Mouse (Mus musculus) kidney, adult 2 months (tissue): ENCODE data around the gene Spata7. TPM values are rescaled to one million over a fixed set of nuclear protein-coding genes. Genes with fewer than 3 reads are reported as not detected.
"Not testable (repeated sequence)": the region's sequence is repeated elsewhere in the genome, so short reads cannot be mapped to it uniquely, and the experiment has no call there.

Experiments used
- DNase-seq: peaks from one replicate; pipeline ENCODE4 v3.0.0; 2021
- H3K27ac ChIP-seq: fragments of 200-500 bp; 2 replicates; pipeline ENCODE4 v1.5.1; 2012; ENCODE audit warnings: low read depth, low read length, control low read depth, inconsistent platforms; ENCODE audit not compliant: insufficient read depth
- H3K27me3 ChIP-seq: fragments of 200-500 bp; replicated peaks from 2 replicates; pipeline ENCODE4 v1.6.1; 2012; ENCODE audit warnings: mild to moderate bottlenecking, moderate library complexity, low read length, inconsistent platforms; ENCODE audit not compliant: control insufficient read depth, insufficient read depth
- H3K36me3 ChIP-seq: fragments of 200-500 bp; 2 replicates; pipeline ENCODE4 v1.6.1; 2012; ENCODE audit warnings: mild to moderate bottlenecking, moderate library complexity, low read length, inconsistent platforms; ENCODE audit not compliant: control insufficient read depth, insufficient read depth
- H3K4me1 ChIP-seq: fragments of 200-500 bp; 2 replicates; pipeline ENCODE4 v1.6.1; 2011; ENCODE audit warnings: low read length; ENCODE audit not compliant: control insufficient read depth, insufficient read depth
- H3K4me3 ChIP-seq: fragments of 200-500 bp; 2 replicates; pipeline ENCODE4 v1.5.1; 2011; ENCODE audit warnings: mild to moderate bottlenecking, low read depth, low read length, control low read depth; ENCODE audit not compliant: insufficient read depth
- CTCF ChIP-seq: fragments of 200-500 bp; conservative IDR thresholded peaks from 2 replicates; pipeline ENCODE4 v1.5.1; 2011; ENCODE audit warnings: low read depth, mild to moderate bottlenecking, control low read depth, low read length, moderate library complexity, mixed read lengths; ENCODE audit not compliant: insufficient read depth, insufficient read length
- POLR2A ChIP-seq: fragments of 200-500 bp; IDR thresholded peaks from one replicate; pipeline ENCODE4 v1.6.1; 2011; ENCODE audit warnings: low read depth, low read length, control low read depth
- WGBS: fragments of 180-500 bp; shearing (Covaris S2); methylation state at CpG from one replicate; pipeline ENCODE4 v1.1.7; 2018; 5-methylcytosine and 5-hydroxymethylcytosine counted together
- polyA plus RNA-seq: library from polyadenylated mRNA; depleted of rRNA; stranded (reverse); fragments of >200 nt; gene quantifications from 2 replicates; pipeline ENCODE4 v1.2.3, GENCODE M21; 2012

The Spata7 gene
- polyA plus RNA-seq, 1 experiment, result 3.2 TPM

GRCm38 (mm10) chr12:98606595-98607290 lies 21.2 kb upstream of the Spata7 start:
- WGBS, result 72% methylated on average over 5 of the region's 5 CpGs
- no peaks in the 10 kb centered on the region for H3K4me1 ChIP-seq
- no peak for TF ChIP-seq CTCF
- TF ChIP-seq POLR2A, result no peak

GRCm38 (mm10) chr12:98610341-98610740 lies 17.6 kb upstream of the Spata7 start:
- no peaks in the 10 kb centered on the region for H3K36me3 ChIP-seq
- H3K27me3 ChIP-seq, result no peaks in the 10 kb centered on the region; the same call in 1 of the 2 replicates
- no peaks in the 10 kb centered on the region for H3K4me1 ChIP-seq
- WGBS, result 73% methylated on average over 3 of the region's 3 CpGs
- DNase-seq, result no peak
- TF ChIP-seq CTCF, result no peak
- no peak for TF ChIP-seq POLR2A
- H3K27ac ChIP-seq, result no peak overlapping the region
- no peak overlapping the region for H3K4me3 ChIP-seq

More at GRCm38 (mm10) chr12:98606595-98607290, 21.2 kb upstream of the Spata7 start:
- DNase-seq, result no peak
- Histone ChIP-seq H3K27me3 (no peaks in the 10 kb centered on the region; the same call in 1 of the 2 replicates), H3K27ac (no peak overlapping the region), H3K36me3 (no peaks in the 10 kb centered on the region), H3K4me3 (no peak overlapping the region)

DNA sequence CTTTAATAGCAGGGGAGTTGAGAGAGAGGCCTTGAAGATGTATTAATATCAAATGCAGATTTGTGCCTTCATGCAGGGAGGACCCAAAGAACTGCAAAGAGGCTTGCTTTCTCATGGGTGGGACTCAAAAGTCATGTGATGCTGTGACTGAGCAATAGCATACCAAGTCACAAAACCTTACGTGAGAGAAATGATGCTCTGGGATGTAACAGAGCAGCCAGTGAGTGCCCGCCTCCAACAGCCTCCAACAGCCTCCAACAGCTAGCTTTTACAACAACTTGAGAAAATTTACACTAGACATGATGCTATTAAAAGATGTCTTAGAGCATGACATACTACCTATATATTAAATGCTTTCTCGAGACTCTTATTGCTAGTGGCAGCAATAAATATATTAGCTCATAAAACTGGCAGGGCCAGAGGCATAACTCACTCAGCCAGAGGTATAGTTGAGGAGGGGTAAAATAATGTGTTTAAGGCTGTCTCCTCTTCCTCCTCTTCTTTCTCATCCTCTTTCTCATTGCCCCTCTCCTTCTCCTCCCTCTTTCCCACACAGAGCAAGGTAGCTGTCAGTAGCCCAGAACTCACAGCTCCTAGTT lies 12.9 kb upstream of the Spata7 start:
- 43% methylated on average over 3 of the region's 3 CpGs for WGBS
- H3K4me1 ChIP-seq, result no peaks in the 10 kb centered on the region

GRCm38 (mm10) chr12:98615746-98616145 lies 12.2 kb upstream of the Spata7 start:
- no peak overlapping the region for H3K4me3 ChIP-seq
- TF ChIP-seq CTCF (no peak), POLR2A (no peak)
- WGBS, result 46% methylated on average over 5 of the region's 5 CpGs

More for the DNA sequence above, 12.9 kb upstream of the Spata7 start:
- no peaks in the 10 kb centered on the region for H3K36me3 ChIP-seq
- no peak for DNase-seq
- H3K27ac ChIP-seq, result no peak overlapping the region
- H3K27me3 ChIP-seq, result no peaks in the 10 kb centered on the region
- no peak for TF ChIP-seq CTCF
- TF ChIP-seq POLR2A, result no peak
- H3K4me3 ChIP-seq, result no peak overlapping the region

GRCm38 (mm10) chr12:98619496-98619895 lies 8.5 kb upstream of the Spata7 start:
- no peak for DNase-seq
- no peaks in the 10 kb centered on the region for H3K4me1 ChIP-seq
- no peaks in the 10 kb centered on the region for H3K27me3 ChIP-seq
- H3K36me3 ChIP-seq, result no peaks in the 10 kb centered on the region
- TF ChIP-seq CTCF (no peak), POLR2A (no peak)
- WGBS, result 47% methylated on average over 2 of the region's 2 CpGs
- H3K4me3 ChIP-seq, result no peak overlapping the region
- no peak overlapping the region for H3K27ac ChIP-seq

More at GRCm38 (mm10) chr12:98615746-98616145, 12.2 kb upstream of the Spata7 start:
- Histone ChIP-seq H3K36me3 (no peaks in the 10 kb centered on the region), H3K27ac (no peak overlapping the region), H3K27me3 (no peaks in the 10 kb centered on the region), H3K4me1 (no peaks in the 10 kb centered on the region)
- no peak for DNase-seq

GRCm38 (mm10) chr12:98620922-98621321 lies 7.0 kb upstream of the Spata7 start:
- H3K36me3 ChIP-seq, H3K27ac ChIP-seq, H3K4me3 ChIP-seq, DNase-seq, H3K27me3 ChIP-seq, H3K4me1 ChIP-seq: not testable (repeated sequence)
- 41% methylated on average over 6 of the region's 6 CpGs for WGBS

GRCm38 (mm10) chr12:98623266-98623665 lies 4.7 kb upstream of the Spata7 start:
- H3K4me1 ChIP-seq, H3K27ac ChIP-seq, H3K36me3 ChIP-seq, H3K27me3 ChIP-seq, DNase-seq, H3K4me3 ChIP-seq: not testable (repeated sequence)
- WGBS, result 90% methylated on average over 10 of the region's 10 CpGs
